Mouse (Mus musculus): Measurements from ENCODE around the gene Lins1. TPM values are rescaled to one million over a fixed set of nuclear protein-coding genes. Genes with fewer than 3 reads are reported as not detected.

Lins1 gene
- 8.9 TPM for polyA plus RNA-seq (2021)

GRCm38 (mm10) chr7:66689620-66690360, at the start of gene Lins1:
TSS of gene Lins1 (plus strand) at chr7:66689889.
- ChIA-PET POLR2A (interaction anchor here (0.9 kb wide), 1 partner anchor 15 kb away, joined by 4 read pairs; no protein-coding TSS in a partner anchor), CTCF (interaction anchor here (1.2 kb wide), 1 partner anchor 116 kb away, joined by 3 read pairs; no protein-coding TSS in a partner anchor)
- in situ Hi-C loops (cut with MboI; ENCODE audit: low pct_unique_long_range_greater_than_20kb), result no loop called here
- peak; percentile 98 for ATAC-seq
- no peaks in the 10 kb centered on the region for H3K27me3 ChIP-seq
- peak; percentile 98 for DNase-seq (ENCODE audit: low read depth, low spot score)
- no peak for TF ChIP-seq CTCF (IDR thresholded peaks at IDR 0.05)

GRCm38 (mm10) chr7:66645736-66646135, 44.0 kb upstream of the Lins1 start:
- in situ Hi-C loops (cut with MboI; ENCODE audit: low pct_unique_long_range_greater_than_20kb), result no loop called here
- DNase-seq (ENCODE audit: low read depth, low spot score), result no peak
- ChIA-PET CTCF (no interaction called here), POLR2A (no interaction called here)
- H3K27me3 ChIP-seq, result no peaks in the 10 kb centered on the region
- TF ChIP-seq CTCF (IDR thresholded peaks at IDR 0.05), result no peak
- no peak for ATAC-seq

GRCm38 (mm10) chr7:66649181-66649580, 40.5 kb upstream of the Lins1 start:
- TF ChIP-seq CTCF (IDR thresholded peaks at IDR 0.05), result no peak
- ATAC-seq (no peak), DNase-seq (ENCODE audit: low read depth, low spot score) (no peak)
- ChIA-PET POLR2A (no interaction called here), CTCF (interaction anchor here (1.8 kb wide), 1 partner anchor 13 kb away, joined by 9 read pairs; no protein-coding TSS in a partner anchor)
- in situ Hi-C loops (cut with MboI; ENCODE audit: low pct_unique_long_range_greater_than_20kb), result no loop called here
- no peaks in the 10 kb centered on the region for H3K27me3 ChIP-seq

- no peak for DNase-seq (ENCODE audit: low read depth, low spot score)
- POLR2A ChIA-PET, result no interaction called here
- in situ Hi-C loops (cut with MboI; ENCODE audit: low pct_unique_long_range_greater_than_20kb), result loop anchor here (10.0 kb wide), 1 partner anchor 216 kb away; no protein-coding TSS in a partner anchor
- CTCF ChIA-PET, result no interaction called here
- no peak for TF ChIP-seq CTCF (IDR thresholded peaks at IDR 0.05)
- no peaks in the 10 kb centered on the region for H3K27me3 ChIP-seq
- no peak for ATAC-seq
Measured at GRCm38 (mm10) chr7:66650883-66651282, 38.8 kb upstream of the Lins1 start.

- DNase-seq (ENCODE audit: low read depth, low spot score) (no peak), ATAC-seq (no peak)
- no peaks in the 10 kb centered on the region for H3K27me3 ChIP-seq
- CTCF ChIA-PET, result no interaction called here
- TF ChIP-seq CTCF (IDR thresholded peaks at IDR 0.05), result no peak
- POLR2A ChIA-PET, result no interaction called here
- in situ Hi-C loops (cut with MboI; ENCODE audit: low pct_unique_long_range_greater_than_20kb), result loop anchor here (10.0 kb wide), 1 partner anchor 217 kb away; no protein-coding TSS in a partner anchor
Measured at GRCm38 (mm10) chr7:66652216-66652615, 37.5 kb upstream of the Lins1 start.

GRCm38 (mm10) chr7:66653596-66653995, 36.1 kb upstream of the Lins1 start:
- ChIA-PET CTCF (interaction anchor here (1.3 to 2.8 kb wide), 3 partner anchors 13 to 275 kb away, joined by 3 to 13 read pairs (median 3); no protein-coding TSS in a partner anchor), POLR2A (no interaction called here)
- TF ChIP-seq CTCF (IDR thresholded peaks at IDR 0.05), result no peak
- no peak for DNase-seq (ENCODE audit: low read depth, low spot score)
- no peak for ATAC-seq
- in situ Hi-C loops (cut with MboI; ENCODE audit: low pct_unique_long_range_greater_than_20kb), result loop anchor here (10.0 kb wide), 1 partner anchor 219 kb away; no protein-coding TSS in a partner anchor
- no peaks in the 10 kb centered on the region for H3K27me3 ChIP-seq

- DNase-seq (ENCODE audit: low read depth, low spot score) (no peak), ATAC-seq (no peak)
- TF ChIP-seq CTCF (IDR thresholded peaks at IDR 0.05), result no peak
- no peaks in the 10 kb centered on the region for H3K27me3 ChIP-seq
- in situ Hi-C loops (cut with MboI; ENCODE audit: low pct_unique_long_range_greater_than_20kb), result loop anchor here (10.0 kb wide), 1 partner anchor 221 kb away; no protein-coding TSS in a partner anchor
- CTCF ChIA-PET, result interaction anchor here (1.9 to 3.7 kb wide), 3 partner anchors 217 to 221 kb away, joined by 4 to 16 read pairs (median 13); no protein-coding TSS in a partner anchor
- POLR2A ChIA-PET, result interaction anchor here (0.6 kb wide), 1 partner anchor 35 kb away, joined by 3 read pairs; no protein-coding TSS in a partner anchor
Measured at GRCm38 (mm10) chr7:66655471-66655870, 34.2 kb upstream of the Lins1 start.

GRCm38 (mm10) chr7:66660291-66660690, 29.4 kb upstream of the Lins1 start:
- ChIA-PET POLR2A (no interaction called here), CTCF (interaction anchor here (1.7 to 6.5 kb wide), 6 partner anchors 12 to 271 kb away, joined by 3 to 121 read pairs (median 15); partner anchors contain the start of gene Lrrk1)
- in situ Hi-C loops (cut with MboI; ENCODE audit: low pct_unique_long_range_greater_than_20kb), result loop anchor here (5.0 to 10.0 kb wide), 2 partner anchors 248 to 555 kb away; partner anchors contain the start of gene Chsy1
- no peak for ATAC-seq
- no peak for DNase-seq (ENCODE audit: low read depth, low spot score)
- TF ChIP-seq CTCF (IDR thresholded peaks at IDR 0.05), result no peak
- H3K27me3 ChIP-seq, result no peaks in the 10 kb centered on the region

- in situ Hi-C loops (cut with MboI; ENCODE audit: low pct_unique_long_range_greater_than_20kb), result loop anchor here (5.0 to 10.0 kb wide), 2 partner anchors 249 to 556 kb away; partner anchors contain the start of gene Chsy1
- ATAC-seq, result no peak
- POLR2A ChIA-PET, result no interaction called here
- no peak for TF ChIP-seq CTCF (IDR thresholded peaks at IDR 0.05)
- no peaks in the 10 kb centered on the region for H3K27me3 ChIP-seq
- DNase-seq (ENCODE audit: low read depth, low spot score), result no peak
- CTCF ChIA-PET, result interaction anchor here (0.8 to 6.5 kb wide), 23 partner anchors 11 to 366 kb away, joined by 3 to 121 read pairs (median 5); partner anchors contain the start of gene Lrrk1
Measured at GRCm38 (mm10) chr7:66660972-66661371, 28.7 kb upstream of the Lins1 start.

- no peaks in the 10 kb centered on the region for H3K27me3 ChIP-seq
- in situ Hi-C loops (cut with MboI; ENCODE audit: low pct_unique_long_range_greater_than_20kb), result loop anchor here (5.0 to 10.0 kb wide), 2 partner anchors 249 to 557 kb away; partner anchors contain the start of gene Chsy1
- ChIA-PET POLR2A (no interaction called here), CTCF (interaction anchor here (0.7 to 6.5 kb wide), 29 partner anchors 11 to 366 kb away, joined by 3 to 121 read pairs (median 5); partner anchors contain the start of gene Lrrk1)
- DNase-seq (ENCODE audit: low read depth, low spot score) (peak; percentile 53), ATAC-seq (peak; percentile 26)
- TF ChIP-seq CTCF (IDR thresholded peaks at IDR 0.05), result peak; percentile 95
Measured at GRCm38 (mm10) chr7:66661572-66661971, 28.1 kb upstream of the Lins1 start.
